Mouse (Mus musculus) lung, postnatal 25 days (tissue): Measurements from ENCODE around the gene Nxf1.
A peak's percentile ranks its signal among the peaks of the same experiment; 100 is the strongest.

Source experiments
- DNase-seq: peaks from one replicate; pipeline ENCODE4 v3.0.0; 2022; ENCODE audit warnings: low spot score

Gene Nxf1

GRCm38 (mm10) chr19:8819596-8820423, 62.9 kb downstream of the Nxf1 start, which contains the start of gene Hnrnpul2:
TSS of gene Hnrnpul2 (plus strand) at chr19:8820010.
- DNase-seq = peak; percentile 99
